Mouse (Mus musculus) MEL (cell line): Measurements from ENCODE around the gene Ccdc92b. TPM values are rescaled to one million over a fixed set of nuclear protein-coding genes. Genes with fewer than 3 reads are reported as not detected.

Experiments used
- DNase-seq: peaks from one replicate; pipeline ENCODE4 v3.0.0; 2011; ENCODE audit warnings: low read depth, low spot score
- H3K27ac ChIP-seq: 2 replicates; pipeline ENCODE4 v1.5.1; 2012; ENCODE audit warnings: low read depth, mild to moderate bottlenecking, control low read depth, low read length, moderate library complexity; ENCODE audit not compliant: control insufficient read depth
- H3K27me3 ChIP-seq, 2 experiments: fragments of 150-350 bp in 1 of 2; sonication (generic) in 1 of 2; 2 replicates each; pipeline ENCODE4 v1.6.1; 2012; ENCODE audit warnings: low read length in 2 of 2, mild to moderate bottlenecking in 2 of 2, improper control_type of control experiment in 1 of 2, moderate library complexity in 1 of 2; ENCODE audit not compliant: insufficient read depth in 2 of 2, control insufficient read depth in 1 of 2
- H3K36me3 ChIP-seq, 2 experiments: 2 replicates each; pipeline ENCODE4 v1.6.1; 2012 to 2014; ENCODE audit warnings: low read length in 2 of 2, improper control_type of control experiment in 1 of 2, inconsistent platforms in 1 of 2, mild to moderate bottlenecking in 1 of 2; ENCODE audit not compliant: insufficient read depth in 2 of 2, control insufficient read depth in 1 of 2
- H3K4me1 ChIP-seq, 2 experiments: fragments of 150-350 bp in 1 of 2; sonication (generic) in 1 of 2; 2 replicates each; pipeline ENCODE4 v1.6.1; 2012; ENCODE audit warnings: low read length in 2 of 2, improper control_type of control experiment in 1 of 2, mild to moderate bottlenecking in 1 of 2; ENCODE audit not compliant: insufficient read depth in 2 of 2, control insufficient read depth in 1 of 2
- H3K4me3 ChIP-seq, 2 experiments: fragments of 150-350 bp in 1 of 2; sonication (generic) in 1 of 2; 2 replicates each; pipeline ENCODE4 v1.5.1; 2012; ENCODE audit warnings: low read depth in 2 of 2, low read length in 2 of 2, mild to moderate bottlenecking in 2 of 2, moderate library complexity in 2 of 2, control low read depth in 1 of 2, improper control_type of control experiment in 1 of 2; ENCODE audit not compliant: control insufficient read depth in 1 of 2, insufficient read depth in 1 of 2
- H3K79me2 ChIP-seq: 2 replicates; pipeline ENCODE4 v1.6.1; 2012; ENCODE audit warnings: mild to moderate bottlenecking, low read length, moderate library complexity; ENCODE audit not compliant: control insufficient read depth, poor library complexity, insufficient read depth
- H3K9ac ChIP-seq: 2 replicates; pipeline ENCODE4 v1.6.1; 2012; ENCODE audit warnings: low read depth, mild to moderate bottlenecking, control low read depth, low read length, moderate library complexity; ENCODE audit not compliant: control insufficient read depth, poor library complexity, severe bottlenecking
- H3K9me3 ChIP-seq: fragments of 150-350 bp; sonication (generic); replicated peaks from 2 replicates; pipeline ENCODE4 v1.6.1; 2012; ENCODE audit warnings: mild to moderate bottlenecking, low read length, improper control_type of control experiment, moderate library complexity; ENCODE audit not compliant: insufficient read depth
- BHLHE40 ChIP-seq: IDR thresholded peaks from 2 replicates; pipeline ENCODE4 v1.6.1; 2012; ENCODE audit warnings: low read depth, mild to moderate bottlenecking, inconsistent platforms, low read length, improper control_type of control experiment, borderline replicate concordance
- CHD2 ChIP-seq: IDR thresholded peaks from 2 replicates; pipeline ENCODE4 v1.6.1; 2011; ENCODE audit warnings: low read length, improper control_type of control experiment
- E2F4 ChIP-seq: IDR thresholded peaks from 2 replicates; pipeline ENCODE4 v1.6.1; 2011; ENCODE audit warnings: low read depth, low read length, improper control_type of control experiment, borderline replicate concordance
- ELF1 ChIP-seq: IDR thresholded peaks from 2 replicates; pipeline ENCODE4 v1.6.1; 2014; ENCODE audit warnings: low read depth, mild to moderate bottlenecking, inconsistent platforms, low read length, improper control_type of control experiment, moderate library complexity
- EP300 ChIP-seq, 2 experiments: IDR thresholded peaks; 2 replicates each; pipeline ENCODE4 v1.6.1; 2011; ENCODE audit warnings: improper control_type of control experiment in 2 of 2, low read length in 2 of 2, low read depth in 1 of 2, mild to moderate bottlenecking in 1 of 2
- ETS1 ChIP-seq: IDR thresholded peaks from 2 replicates; pipeline ENCODE4 v1.6.1; 2012; ENCODE audit warnings: low read depth, mild to moderate bottlenecking, inconsistent platforms, low read length, improper control_type of control experiment, moderate library complexity
- GATA1 ChIP-seq: IDR thresholded peaks from 2 replicates; pipeline ENCODE4 v1.6.1; 2011; ENCODE audit warnings: low read depth, low read length, improper control_type of control experiment
- HCFC1 ChIP-seq: IDR thresholded peaks from 2 replicates; pipeline ENCODE4 v1.6.1; 2012; ENCODE audit warnings: low read depth, mild to moderate bottlenecking, inconsistent platforms, low read length, improper control_type of control experiment, moderate library complexity
- JUND ChIP-seq: IDR thresholded peaks from 2 replicates; pipeline ENCODE4 v1.6.1; 2011; ENCODE audit warnings: low read depth, mild to moderate bottlenecking, improper control_type of control experiment, low read length
- KAT2A ChIP-seq: conservative IDR thresholded peaks from 2 replicates; pipeline ENCODE4 v1.6.1; 2012; ENCODE audit warnings: low read depth, low read length, improper control_type of control experiment, inconsistent platforms
- MAFK ChIP-seq: IDR thresholded peaks from 2 replicates; pipeline ENCODE4 v1.6.1; 2011; ENCODE audit warnings: low read depth, mild to moderate bottlenecking, low read length, improper control_type of control experiment, borderline replicate concordance
- MAX ChIP-seq: IDR thresholded peaks from 2 replicates; pipeline ENCODE4 v1.6.1; 2011; ENCODE audit warnings: low read length, improper control_type of control experiment
- MAZ ChIP-seq: IDR thresholded peaks from 2 replicates; pipeline ENCODE4 v1.6.1; 2012; ENCODE audit warnings: low read depth, mild to moderate bottlenecking, inconsistent platforms, low read length, improper control_type of control experiment
- MEF2A ChIP-seq: IDR thresholded peaks from 2 replicates; pipeline ENCODE4 v1.6.1; 2014; ENCODE audit warnings: low read depth, mild to moderate bottlenecking, inconsistent platforms, low read length, improper control_type of control experiment; ENCODE audit not compliant: poor library complexity, insufficient replicate concordance, severe bottlenecking; ENCODE audit errors: extremely low read depth
- MXI1 ChIP-seq: IDR thresholded peaks from 2 replicates; pipeline ENCODE4 v1.6.1; 2011; ENCODE audit warnings: mild to moderate bottlenecking, low read depth, low read length, improper control_type of control experiment
- MYB ChIP-seq: IDR thresholded peaks from 2 replicates; pipeline ENCODE4 v1.6.1; 2011; ENCODE audit warnings: mild to moderate bottlenecking, low read depth, low read length, improper control_type of control experiment
- MYC ChIP-seq: IDR thresholded peaks from 2 replicates; pipeline ENCODE4 v1.6.1; 2011; ENCODE audit warnings: low read depth, mild to moderate bottlenecking, low read length, improper control_type of control experiment, moderate library complexity
- NELFE ChIP-seq: IDR thresholded peaks from 2 replicates; pipeline ENCODE4 v1.6.1; 2011; ENCODE audit warnings: low read depth, low read length, improper control_type of control experiment
- NRF1 ChIP-seq: IDR thresholded peaks from 2 replicates; pipeline ENCODE4 v1.6.1; 2014; ENCODE audit warnings: low read depth, mild to moderate bottlenecking, inconsistent platforms, low read length, improper control_type of control experiment, moderate library complexity; ENCODE audit not compliant: poor library complexity, insufficient read depth, severe bottlenecking
- POLR2A ChIP-seq, 2 experiments: IDR thresholded peaks; 2 replicates each; pipeline ENCODE4 v1.6.1; 2011 to 2012; ENCODE audit warnings: low read length in 2 of 2, mild to moderate bottlenecking in 2 of 2, control low read depth in 1 of 2, improper control_type of control experiment in 1 of 2, low read depth in 1 of 2, moderate library complexity in 1 of 2; ENCODE audit not compliant: control insufficient read depth in 1 of 2, insufficient read depth in 1 of 2, poor library complexity in 1 of 2
- POLR2AphosphoS2 ChIP-seq: IDR thresholded peaks from 2 replicates; pipeline ENCODE4 v1.6.1; 2011; ENCODE audit warnings: low read length, improper control_type of control experiment
- POLR2AphosphoS5 ChIP-seq: IDR thresholded peaks from 2 replicates; pipeline ENCODE4 v1.6.1; 2012; ENCODE audit warnings: low read depth, borderline replicate concordance, mild to moderate bottlenecking, inconsistent platforms, low read length, moderate library complexity, mixed read lengths
- RAD21 ChIP-seq: IDR thresholded peaks from 2 replicates; pipeline ENCODE4 v1.6.1; 2011; ENCODE audit warnings: mild to moderate bottlenecking, low read depth, low read length, improper control_type of control experiment
- RCOR1 ChIP-seq: IDR thresholded peaks from 2 replicates; pipeline ENCODE4 v1.6.1; 2012; ENCODE audit warnings: low read depth, mild to moderate bottlenecking, inconsistent platforms, low read length, improper control_type of control experiment
- SIN3A ChIP-seq: IDR thresholded peaks from 2 replicates; pipeline ENCODE4 v1.6.1; 2012; ENCODE audit warnings: low read length, improper control_type of control experiment, inconsistent platforms
- SMC3 ChIP-seq: IDR thresholded peaks from 2 replicates; pipeline ENCODE4 v1.6.1; 2011; ENCODE audit warnings: low read depth, low read length, improper control_type of control experiment
- TAL1 ChIP-seq: IDR thresholded peaks from 2 replicates; pipeline ENCODE4 v1.6.1; 2012; ENCODE audit warnings: mild to moderate bottlenecking, inconsistent platforms, low read length, moderate library complexity, mixed read lengths
- TBP ChIP-seq: IDR thresholded peaks from 2 replicates; pipeline ENCODE4 v1.8.0; 2011; ENCODE audit warnings: low read depth, low read length, improper control_type of control experiment
- TCF12 ChIP-seq: IDR thresholded peaks from 2 replicates; pipeline ENCODE4 v1.6.1; 2014; ENCODE audit warnings: low read depth, mild to moderate bottlenecking, inconsistent platforms, low read length, improper control_type of control experiment, moderate library complexity
- UBTF ChIP-seq: IDR thresholded peaks from 2 replicates; pipeline ENCODE4 v1.6.1; 2012; ENCODE audit warnings: low read depth, mild to moderate bottlenecking, inconsistent platforms, low read length, improper control_type of control experiment, moderate library complexity, borderline replicate concordance; ENCODE audit not compliant: insufficient read depth
- USF2 ChIP-seq, 2 experiments: IDR thresholded peaks; 2 replicates each; pipeline ENCODE4 v1.6.1; 2011 to 2012; ENCODE audit warnings: improper control_type of control experiment in 2 of 2, low read length in 2 of 2, borderline replicate concordance in 1 of 2, inconsistent platforms in 1 of 2, low read depth in 1 of 2, mild to moderate bottlenecking in 1 of 2; ENCODE audit not compliant: insufficient read depth in 1 of 2
- ZC3H11A ChIP-seq: IDR thresholded peaks from 2 replicates; pipeline ENCODE4 v1.6.1; 2012; ENCODE audit warnings: low read depth, mild to moderate bottlenecking, inconsistent platforms, low read length, improper control_type of control experiment
- ZKSCAN1 ChIP-seq: IDR thresholded peaks from 2 replicates; pipeline ENCODE4 v1.6.1; 2012; ENCODE audit warnings: low read depth, mild to moderate bottlenecking, inconsistent platforms, low read length, improper control_type of control experiment, moderate library complexity
- ZMIZ1 ChIP-seq: IDR thresholded peaks from 2 replicates; pipeline ENCODE4 v1.6.1; 2012; ENCODE audit warnings: low read depth, mild to moderate bottlenecking, inconsistent platforms, low read length, improper control_type of control experiment, moderate library complexity
- ZNF384 ChIP-seq: IDR thresholded peaks from 2 replicates; pipeline ENCODE4 v1.6.1; 2012; ENCODE audit warnings: low read depth, mild to moderate bottlenecking, inconsistent platforms, low read length, improper control_type of control experiment
- polyA plus RNA-seq, 2 experiments: library from polyadenylated mRNA; stranded (reverse) in 1 of 2; unstranded in 1 of 2; fragments of >175 nt in 1 of 2; fragments of >200 nt in 1 of 2; gene quantifications; 2 replicates each; pipeline versions ENCODE4 v1.2.1 to v1.2.4; 2012; ENCODE audit warnings: low replicate concordance in 2 of 2, low read depth in 1 of 2; ENCODE audit not compliant: insufficient read length in 2 of 2, insufficient read depth in 1 of 2, missing spikeins in 1 of 2
- total RNA-seq: library from RNA; depleted of rRNA; stranded (reverse); fragments of 300-350 nt; gene quantifications from 2 replicates; pipeline ENCODE4 v1.2.3, GENCODE M21; 2012

Ccdc92b gene
- total and polyA plus RNA-seq, 3 experiments, result 0.12 to 1.3 TPM; not detected in 1

DNA sequence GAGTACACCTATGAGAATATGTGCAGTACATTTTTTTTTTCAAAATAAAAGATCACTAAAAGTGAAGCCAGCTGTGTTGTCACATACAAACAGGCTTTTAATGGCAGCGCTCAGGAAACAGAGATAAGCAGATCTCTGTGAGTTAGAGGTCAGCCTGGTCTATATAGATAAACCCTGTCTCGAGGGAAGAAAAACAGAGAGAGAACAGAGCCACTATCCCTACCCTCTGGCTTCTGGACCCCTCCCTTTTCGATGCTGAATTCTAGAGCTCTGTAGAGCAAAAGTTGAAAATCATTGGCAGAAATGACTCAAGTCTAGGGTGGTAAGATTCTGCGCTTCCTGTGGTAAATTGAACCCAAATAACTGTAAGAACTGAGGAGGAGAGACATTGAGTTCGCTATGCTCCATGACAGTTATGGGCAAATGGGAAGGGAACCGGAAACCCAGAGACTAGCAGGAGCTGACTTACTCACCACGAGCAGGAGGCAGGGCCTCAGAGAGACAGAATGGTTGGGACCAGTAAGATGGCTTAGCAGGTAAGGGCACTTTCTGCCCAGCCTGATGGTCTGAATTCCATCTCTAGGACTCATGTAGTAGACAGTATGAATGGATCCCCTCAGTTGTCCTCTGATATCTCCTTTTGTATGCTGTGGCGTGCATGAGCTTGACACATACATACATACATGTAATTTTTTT is 2.7 kb downstream of the Ccdc92b start:
- Histone ChIP-seq H3K9me3 (no peaks in the 10 kb centered on the region), H3K79me2 (no peaks in the 10 kb centered on the region), H3K4me1 (peaks cover 2 to 39% of the 10 kb centered on the region in 2 experiments; a peak in 3 of 4 replicates), H3K4me3 (peak overlapping the region; percentile 7 to 35; a peak in 2 of 4 replicates), H3K36me3 (peaks cover 0 to 15% of the 10 kb centered on the region in 2 experiments; a peak in 2 of 4 replicates), H3K27ac (peak overlapping the region; percentile 56), H3K27me3 (no peaks in the 10 kb centered on the region; a peak in 2 of 4 replicates), H3K9ac (no peak overlapping the region)
- DNase-seq, result peak; percentile 80
- TF ChIP-seq MAX (no peak), ELF1 (0 out of 2 replicates have a peak, but pooled peaks have one; percentile 32), MYC (peak; percentile 64; the same call in 1 of the 2 replicates), UBTF (no peak), TAL1 (peak; percentile 86), RCOR1 (peak; percentile 85), MXI1 (peak; percentile 62; the same call in 1 of the 2 replicates), ZKSCAN1 (no peak), RAD21 (no peak), JUND (no peak), TCF12 (peak; percentile 98), KAT2A (no peak; the same call in 1 of the 2 replicates), ZC3H11A (no peak), MYB (0 out of 2 replicates have a peak, but pooled peaks have one; percentile 25), HCFC1 (peak; percentile 18; the same call in 1 of the 2 replicates), MEF2A (no peak), NRF1 (no peak), POLR2AphosphoS2 (no peak), CHD2 (no peak), BHLHE40 (peak; percentile 19; the same call in 1 of the 2 replicates), E2F4 (no peak), POLR2A (IDR thresholded peaks at IDR 0.05; ENCODE audit: control insufficient read depth in 1 of 2, insufficient read depth in 1 of 2, low read depth in 1 of 2, low read length in 2 of 2, poor library complexity in 1 of 2) (no peak), POLR2AphosphoS5 (no peak), ETS1 (peak; percentile 93), NELFE (no peak), EP300 (IDR thresholded peaks at IDR 0.05; ENCODE audit: low read depth in 1 of 2, low read length in 2 of 2) (peak; percentile 90 to 92), TBP (no peak), ZMIZ1 (0 out of 2 replicates have a peak, but pooled peaks have one; percentile 22), MAZ (peak; percentile 85), SMC3 (peak; percentile 5; the same call in 1 of the 2 replicates), MAFK (peak; percentile 57; the same call in 1 of the 2 replicates), ZNF384 (peak; percentile 88), USF2 (IDR thresholded peaks at IDR 0.05; ENCODE audit: borderline replicate concordance in 1 of 2, insufficient read depth in 1 of 2, low read depth in 1 of 2, low read length in 2 of 2) (no peak), SIN3A (peak; percentile 78), GATA1 (peak; percentile 95)
